Mouse (Mus musculus) forebrain, embryonic 11.5 days (tissue): ENCODE data around the gene Lrp2bp. TPM values are rescaled to one million over a fixed set of nuclear protein-coding genes. Genes with fewer than 3 reads are reported as not detected.

ENCODE experiments used
- ATAC-seq: fragments of 200-750 bp; cut with Nextera tagmentation; replicated peaks from 2 replicates; pipeline ENCODE4 v1.8.0; 2017; ENCODE audit warnings: moderate TSS enrichment; ENCODE audit not compliant: low FRiP score
- DNase-seq: peaks from one replicate; pipeline ENCODE4 v3.0.0-alpha.2; 2017; ENCODE audit warnings: low spot score
- H3K27ac ChIP-seq: fragments of 300-500 bp; sonication (generic); 2 replicates; pipeline ENCODE4 v1.5.1; 2014; ENCODE audit warnings: low read depth, low read length
- H3K27me3 ChIP-seq: fragments of 300-500 bp; sonication (generic); 2 replicates; pipeline ENCODE4 v1.6.1; 2014; ENCODE audit warnings: mild to moderate bottlenecking, low read length, mixed read lengths; ENCODE audit not compliant: control insufficient read depth, insufficient read depth
- H3K36me3 ChIP-seq: fragments of 300-500 bp; sonication (generic); 2 replicates; pipeline ENCODE4 v1.6.1; 2014; ENCODE audit warnings: mild to moderate bottlenecking, low read length, moderate library complexity, mixed read lengths; ENCODE audit not compliant: control insufficient read depth, insufficient read depth
- H3K4me1 ChIP-seq: fragments of 300-500 bp; sonication (generic); replicated peaks from 2 replicates; pipeline ENCODE4 v1.6.1; 2014; ENCODE audit warnings: low read length, mixed read lengths; ENCODE audit not compliant: control insufficient read depth, insufficient read depth
- H3K4me2 ChIP-seq: fragments of 300-500 bp; sonication (generic); 2 replicates; pipeline ENCODE4 v1.6.1; 2014; ENCODE audit warnings: low read depth, mild to moderate bottlenecking, low read length, moderate library complexity, mixed read lengths; ENCODE audit not compliant: severe bottlenecking
- H3K4me3 ChIP-seq: fragments of 300-500 bp; sonication (generic); 2 replicates; pipeline ENCODE4 v1.5.1; 2014; ENCODE audit warnings: low read depth, low read length
- H3K9ac ChIP-seq: fragments of 300-500 bp; sonication (generic); 2 replicates; pipeline ENCODE4 v1.6.1; 2014; ENCODE audit warnings: low read length
- H3K9me3 ChIP-seq: fragments of 300-500 bp; sonication (generic); 2 replicates; pipeline ENCODE4 v1.6.1; 2016; ENCODE audit warnings: low read length, mixed read lengths; ENCODE audit not compliant: control insufficient read depth
- WGBS: fragments of 180-500 bp; shearing (Covaris S2); extraction: QIAGEN DNeasy Blood & Tissue Kit; methylation state at CpG from one replicate; pipeline ENCODE4 v1.1.7; 2014; 5-methylcytosine and 5-hydroxymethylcytosine counted together
- polyA plus RNA-seq: library from polyadenylated mRNA; unstranded; fragments of >200 nt; fragmentation: Nextera tagmentation; extraction: Ambion mirVana; gene quantifications from 2 replicates; pipeline ENCODE4 v1.2.1, GENCODE M21; 2014

The Lrp2bp gene
- polyA plus RNA-seq, 1 experiment from 2014 or later = 0.40 TPM

- Histone ChIP-seq H3K27me3 (no peaks in the 10 kb centered on the region), H3K4me3 (no peak overlapping the region), H3K9me3 (no peaks in the 10 kb centered on the region), H3K9ac (no peak overlapping the region), H3K27ac (no peak overlapping the region), H3K4me1 (no peaks in the 10 kb centered on the region), H3K36me3 (peaks cover 2% of the 10 kb centered on the region; the same call in 1 of the 2 replicates), H3K4me2 (no peak overlapping the region)
- no peak for DNase-seq
- ATAC-seq = no peak
- WGBS = 92% methylated on average over 4 of the region's 4 CpGs
Observed at GRCm38 (mm10) chr8:45990631-45991310, 8.3 kb upstream of the Lrp2bp start.

GRCm38 (mm10) chr8:45994111-45994510 is 5.0 kb upstream of the Lrp2bp start:
- Histone ChIP-seq H3K4me1 (no peaks in the 10 kb centered on the region), H3K27me3 (no peaks in the 10 kb centered on the region), H3K9me3 (no peaks in the 10 kb centered on the region), H3K4me3 (no peak overlapping the region), H3K27ac (no peak overlapping the region), H3K9ac (no peak overlapping the region), H3K4me2 (no peak overlapping the region), H3K36me3 (no peaks in the 10 kb centered on the region; the same call in 1 of the 2 replicates)
- no peak for DNase-seq
- no peak for ATAC-seq
- 97% methylated on average over 2 of the region's 2 CpGs for WGBS

GRCm38 (mm10) chr8:45995576-45995975 is 3.5 kb upstream of the Lrp2bp start:
- no peak for DNase-seq
- peaks cover 5% of the 10 kb centered on the region; the same call in 1 of the 2 replicates for H3K4me1 ChIP-seq
- no peak overlapping the region for H3K4me2 ChIP-seq
- ATAC-seq = no peak
- 88% methylated on average over 3 of the region's 3 CpGs for WGBS
- no peaks in the 10 kb centered on the region; the same call in 1 of the 2 replicates for H3K36me3 ChIP-seq
- no peaks in the 10 kb centered on the region for H3K27me3 ChIP-seq
- no peak overlapping the region for H3K4me3 ChIP-seq
- no peak overlapping the region for H3K27ac ChIP-seq
- no peaks in the 10 kb centered on the region for H3K9me3 ChIP-seq
- H3K9ac ChIP-seq = no peak overlapping the region

- ATAC-seq = no peak
- Histone ChIP-seq H3K36me3 (no peaks in the 10 kb centered on the region; the same call in 1 of the 2 replicates), H3K27me3 (no peaks in the 10 kb centered on the region), H3K9ac (no peak overlapping the region), H3K4me2 (no peak overlapping the region), H3K4me1 (peaks cover 5% of the 10 kb centered on the region; the same call in 1 of the 2 replicates), H3K27ac (no peak overlapping the region), H3K4me3 (no peak overlapping the region), H3K9me3 (no peaks in the 10 kb centered on the region)
- WGBS = 86% methylated on average over 2 of the region's 2 CpGs
- DNase-seq = no peak
Observed at GRCm38 (mm10) chr8:45998228-45998627, 875 bp upstream of the Lrp2bp start.

GRCm38 (mm10) chr8:45999784-46000705 is 942 bp downstream of the Lrp2bp start:
- WGBS = 5% methylated on average over 55 of the region's 55 CpGs
- no peaks in the 10 kb centered on the region for H3K9me3 ChIP-seq

GRCm38 (mm10) chr8:46005596-46005995 is 6.5 kb downstream of the Lrp2bp start, which contains the start of gene Ankrd37:
Gene Ankrd37 (minus strand): TSS chr8:46005707.
- no peaks in the 10 kb centered on the region for H3K36me3 ChIP-seq
- no peak within 1 kb of the TSS for H3K4me3 ChIP-seq
- peaks cover under 1% of the 10 kb centered on the region; the same call in 1 of the 2 replicates for H3K4me1 ChIP-seq
- DNase-seq = no peak
- 82% methylated on average over 4 of the region's 4 CpGs for WGBS
- no peak for ATAC-seq
- no peaks in the 10 kb centered on the region for H3K9me3 ChIP-seq
- H3K9ac ChIP-seq = no peak within 1 kb of the TSS
- no peak within 1 kb of the TSS for H3K27ac ChIP-seq
- H3K4me2 ChIP-seq = no peak within 1 kb of the TSS
- no peaks in the 10 kb centered on the region for H3K27me3 ChIP-seq

More at GRCm38 (mm10) chr8:45999784-46000705, 942 bp downstream of the Lrp2bp start:
- peak overlapping the region; percentile 90 for H3K9ac ChIP-seq
- H3K36me3 ChIP-seq = no peaks in the 10 kb centered on the region; the same call in 1 of the 2 replicates
- ATAC-seq = peak; percentile 99
- peak overlapping the region; percentile 95 for H3K27ac ChIP-seq
- H3K4me1 ChIP-seq = peaks cover 5% of the 10 kb centered on the region; the same call in 1 of the 2 replicates
- peak overlapping the region; percentile 88 for H3K4me2 ChIP-seq
- H3K27me3 ChIP-seq = no peaks in the 10 kb centered on the region
- DNase-seq = peak; percentile 100
- peak overlapping the region; percentile 47 for H3K4me3 ChIP-seq

- Histone ChIP-seq H3K9ac (no peak overlapping the region), H3K27ac (no peak overlapping the region), H3K4me3 (no peak overlapping the region), H3K4me1 (peaks cover 5% of the 10 kb centered on the region; the same call in 1 of the 2 replicates), H3K9me3 (no peaks in the 10 kb centered on the region), H3K27me3 (no peaks in the 10 kb centered on the region), H3K4me2 (no peak overlapping the region), H3K36me3 (no peaks in the 10 kb centered on the region)
- DNase-seq = no peak
- no peak for ATAC-seq
- WGBS = 87% methylated on average over 3 of the region's 3 CpGs
Observed at GRCm38 (mm10) chr8:46007050-46007672, 8.1 kb downstream of the Lrp2bp start.

- H3K4me1 ChIP-seq = peaks cover 5% of the 10 kb centered on the region; the same call in 1 of the 2 replicates
- H3K4me3 ChIP-seq = no peak overlapping the region
- H3K4me2 ChIP-seq = peak overlapping the region; percentile 36; the same call in 1 of the 2 replicates
- H3K9ac ChIP-seq = no peak overlapping the region
- DNase-seq = no peak
- no peaks in the 10 kb centered on the region for H3K9me3 ChIP-seq
- no peak overlapping the region for H3K27ac ChIP-seq
- no peak for ATAC-seq
- no peaks in the 10 kb centered on the region for H3K27me3 ChIP-seq
- no peaks in the 10 kb centered on the region for H3K36me3 ChIP-seq
- whole genome bisulfite sequencing = 44% methylated on average over 2 of the region's 2 CpGs
Observed at GRCm38 (mm10) chr8:46010306-46010705, 11.2 kb downstream of the Lrp2bp start.
